Mouse (Mus musculus): ENCODE results near the gene Polrmt. TPM values are rescaled to one million over a fixed set of nuclear protein-coding genes. Genes with fewer than 3 reads are reported as not detected.

Polrmt gene
- 15.2 and 16.1 TPM in 2 replicates for polyA plus RNA-seq (2012; rRNA removed)

DNA sequence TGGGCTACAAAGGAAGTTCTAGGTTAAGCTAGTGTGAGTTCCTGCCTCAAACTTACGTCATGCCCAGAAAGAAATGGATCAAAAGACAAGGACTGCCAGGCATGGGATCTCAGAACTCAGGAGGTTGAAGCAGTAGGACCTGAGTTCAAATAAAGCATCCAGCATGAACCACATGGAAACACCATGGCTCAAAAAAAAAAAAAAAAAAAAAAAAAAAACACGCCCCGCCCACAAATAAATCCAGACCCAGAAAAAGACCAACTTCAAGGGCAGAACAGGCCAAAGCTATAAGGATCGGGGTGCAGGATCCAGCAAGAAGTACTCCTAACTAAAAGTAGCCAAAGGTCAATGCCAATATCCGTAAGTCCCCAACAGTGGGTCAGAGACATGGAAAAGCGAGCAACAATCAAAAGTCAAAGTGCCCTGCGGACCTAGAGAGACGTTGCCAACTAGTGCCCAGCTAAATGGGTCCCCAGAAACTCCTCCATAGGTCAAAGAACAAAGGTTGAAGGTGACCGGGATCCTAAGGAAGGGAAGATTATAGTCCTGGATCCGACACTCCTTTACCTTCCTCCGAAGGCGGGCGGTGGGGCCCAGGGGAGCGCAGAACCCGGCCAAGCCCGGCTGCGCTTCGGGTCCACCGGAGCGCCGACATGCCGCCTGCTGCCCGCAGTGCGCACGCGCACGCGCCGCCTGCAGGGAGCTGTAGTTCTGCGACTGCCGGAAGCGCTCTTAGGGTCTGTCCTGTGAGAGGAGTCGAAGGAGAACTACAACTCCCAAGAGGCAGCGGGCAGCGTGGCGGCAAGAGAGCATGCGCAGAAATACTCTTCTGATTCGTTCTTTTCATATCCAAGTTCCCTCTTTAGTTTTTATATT, at the start of gene Polrmt:
Gene Polrmt, minus strand, starts transcription at position 684 of the 876 bp plus-strand sequence.

DNA sequence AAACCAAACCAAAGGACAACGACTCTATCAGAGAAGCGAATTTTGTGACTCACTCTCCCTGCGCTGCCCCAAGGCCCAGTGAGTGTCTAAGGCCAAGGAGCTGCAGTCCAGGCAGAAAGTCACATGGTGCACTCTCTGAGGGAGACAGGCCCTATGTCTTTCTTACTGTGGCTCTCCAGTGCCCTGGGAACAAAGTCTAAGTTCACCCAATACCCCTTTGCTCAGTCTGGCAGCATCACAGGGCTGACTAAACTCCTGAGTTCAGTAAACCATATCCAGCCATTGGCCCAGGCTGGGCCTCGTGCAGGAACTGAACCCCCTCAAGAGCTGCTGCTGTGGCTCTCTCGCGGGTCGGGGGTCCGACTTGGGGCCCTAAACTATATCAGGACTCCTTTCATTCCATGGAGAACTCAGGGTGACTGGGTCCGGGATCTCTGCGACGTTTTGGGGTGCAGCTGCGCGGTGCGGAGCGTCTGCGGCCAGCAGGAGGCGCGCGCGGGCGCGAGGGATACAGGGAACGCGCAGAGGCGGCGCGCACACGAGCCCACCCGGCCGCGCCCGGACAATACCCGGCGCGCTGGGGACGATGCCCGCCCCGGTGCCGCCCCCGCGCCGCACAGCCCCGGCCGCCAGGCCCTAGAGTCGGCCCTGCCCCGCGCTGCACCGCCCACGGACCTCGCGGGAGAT, 46.8 kb upstream of the Polrmt start, which contains the start of gene Palm:
Gene Palm, plus strand, starts transcription at position 522 of the 687 bp plus-strand sequence.

DNA sequence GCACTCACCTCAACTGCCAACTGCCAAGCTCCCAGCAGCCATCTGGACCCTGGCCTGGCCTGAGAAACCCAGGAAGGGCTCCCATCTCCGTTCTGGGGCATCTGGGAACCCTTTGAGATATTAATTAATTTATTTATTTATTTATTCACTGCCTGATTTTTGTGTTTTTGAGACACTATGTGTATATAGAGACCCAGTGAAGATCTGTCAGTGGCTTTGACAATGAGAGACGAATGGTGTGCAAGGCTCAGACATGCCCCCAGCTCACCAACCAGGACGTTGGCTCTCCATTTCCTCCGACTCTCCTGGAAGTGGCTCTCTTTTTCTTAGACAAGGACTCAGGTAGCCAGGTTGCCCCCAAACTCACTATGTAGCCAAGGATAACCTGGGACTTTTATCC, 44.5 kb upstream of the Polrmt start, which contains the start of gene Prss57:
Gene Prss57, minus strand, starts transcription at position 101 of the 400 bp plus-strand sequence.

DNA sequence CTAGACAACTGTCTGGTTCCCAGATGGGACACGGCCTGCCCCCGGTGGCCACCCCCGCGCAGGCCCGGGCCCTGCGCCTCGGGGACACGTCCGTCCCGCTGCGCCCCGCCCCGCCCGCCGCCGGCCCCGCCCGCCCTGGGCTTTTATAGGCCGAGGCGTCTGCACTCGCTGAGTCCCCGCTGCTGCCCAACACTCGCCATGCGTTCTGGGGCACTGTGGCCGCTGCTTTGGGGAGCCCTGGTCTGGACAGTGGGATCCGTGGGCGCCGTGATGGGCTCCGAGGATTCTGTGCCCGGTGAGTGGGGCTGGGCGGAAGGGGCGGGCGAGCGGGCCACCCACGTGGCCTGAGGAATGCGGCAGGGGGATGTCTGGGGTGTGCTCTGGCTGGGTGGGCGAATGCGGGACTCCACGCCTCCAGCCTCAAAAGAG, 30.7 kb upstream of the Polrmt start, which contains the start of gene Fstl3:
Gene Fstl3, plus strand, starts transcription at position 170 of the 429 bp plus-strand sequence.

DNA sequence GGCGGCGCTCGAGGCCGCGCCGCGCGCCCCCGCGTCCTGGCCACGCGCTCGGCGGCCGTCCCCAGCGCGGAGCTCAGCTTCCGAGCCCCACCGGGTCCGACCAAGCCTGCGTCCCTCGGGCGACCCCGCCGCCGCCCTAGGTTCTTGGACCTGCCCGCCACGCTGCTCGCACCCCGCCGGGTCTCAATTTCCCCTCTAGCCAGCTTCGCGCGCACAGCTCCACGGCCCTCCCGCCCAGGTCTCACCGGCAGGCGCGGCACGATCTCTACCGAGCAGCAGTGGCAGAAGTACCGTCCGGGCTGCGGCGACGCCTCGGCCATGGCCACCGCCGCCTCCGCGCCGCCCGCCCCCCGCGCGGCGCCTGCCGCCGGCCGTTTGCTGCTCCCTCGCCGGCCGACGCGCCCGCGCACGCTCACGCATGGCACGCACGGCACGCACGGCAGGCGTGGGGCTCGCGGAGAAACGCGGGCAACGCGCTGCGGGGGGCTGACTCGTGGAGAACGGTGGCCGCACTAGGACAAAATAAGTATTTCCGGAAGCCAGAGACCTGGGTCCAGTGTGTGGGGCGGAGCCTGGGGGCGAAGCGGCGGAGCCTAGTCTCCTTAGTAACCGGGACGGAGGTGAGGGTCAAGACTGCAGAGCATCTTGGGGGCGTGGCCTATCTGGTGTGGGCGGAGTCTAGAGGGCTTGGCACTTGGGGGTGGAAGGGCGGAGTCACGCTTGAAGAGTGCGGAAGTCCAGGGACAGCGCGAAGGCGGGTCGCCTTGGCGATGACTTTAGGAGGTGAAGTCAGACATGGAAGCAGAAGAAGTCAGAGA, 20.3 kb upstream of the Polrmt start, which contains the start of gene Rnf126:
Gene Rnf126, minus strand, starts transcription at position 445 of the 818 bp plus-strand sequence.

DNA sequence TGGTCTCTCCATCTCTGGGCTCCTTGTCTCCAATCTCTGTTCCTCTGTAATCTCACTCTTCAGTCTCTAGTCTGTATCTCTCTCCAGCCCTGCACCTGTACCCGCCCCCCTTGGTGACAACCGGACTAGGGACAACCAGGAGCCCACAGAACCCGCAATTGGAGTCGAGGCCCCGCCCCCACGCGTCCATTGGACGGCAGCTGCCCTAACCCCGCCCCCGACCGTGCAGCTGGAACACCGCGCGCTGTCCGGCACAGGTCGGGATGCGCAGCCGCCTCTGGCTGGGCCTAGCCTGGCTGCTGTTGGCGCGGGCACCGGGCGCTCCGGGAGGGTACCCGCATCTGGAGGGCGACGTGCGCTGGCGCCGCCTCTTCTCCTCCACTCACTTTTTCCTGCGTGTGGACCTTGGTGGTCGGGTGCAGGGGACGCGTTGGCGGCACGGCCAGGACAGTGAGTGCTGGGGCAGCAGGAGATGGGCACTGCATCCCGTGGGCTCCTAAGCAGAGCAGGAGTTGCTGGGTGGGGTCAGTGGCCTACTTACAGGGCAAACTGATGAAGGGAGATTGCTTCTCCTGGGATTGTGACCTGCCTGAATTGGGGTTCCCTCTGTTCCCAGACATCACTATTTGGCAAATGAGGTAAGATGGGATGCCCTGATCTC, 8.6 kb upstream of the Polrmt start, which contains the start of gene Fgf22:
Gene Fgf22, plus strand, starts transcription at position 221 of the 661 bp plus-strand sequence.

DNA sequence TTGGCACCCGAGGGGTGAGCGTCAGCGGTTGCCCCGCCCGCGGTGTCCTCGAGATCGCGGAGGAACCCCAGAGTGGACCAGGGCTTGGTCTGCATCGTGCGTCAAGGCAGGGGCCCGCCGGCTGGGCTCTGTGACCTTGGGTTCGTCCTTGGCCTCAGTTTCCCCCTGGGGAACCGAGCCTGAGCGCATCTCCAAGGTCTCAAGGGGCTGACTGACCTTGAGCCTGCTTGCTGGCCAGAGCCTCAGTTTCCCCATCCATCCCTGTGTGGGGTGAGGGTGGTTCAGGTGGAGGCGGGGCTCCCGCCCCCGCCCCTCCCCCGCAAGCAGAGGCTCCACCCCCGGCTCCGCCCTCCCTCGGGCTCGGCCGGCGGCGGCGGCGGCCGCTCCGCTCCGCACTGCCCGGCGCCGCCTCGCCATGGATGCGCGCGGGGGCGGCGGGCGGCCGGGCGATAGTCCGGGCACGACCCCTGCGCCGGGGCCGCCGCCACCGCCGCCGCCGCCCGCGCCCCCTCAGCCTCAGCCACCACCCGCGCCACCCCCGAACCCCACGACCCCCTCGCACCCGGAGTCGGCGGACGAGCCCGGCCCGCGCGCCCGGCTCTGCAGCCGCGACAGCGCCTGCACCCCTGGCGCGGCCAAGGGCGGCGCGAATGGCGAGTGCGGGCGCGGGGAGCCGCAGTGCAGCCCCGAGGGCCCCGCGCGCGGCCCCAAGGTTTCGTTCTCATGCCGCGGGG, 30.0 kb downstream of the Polrmt start, which contains the start of gene Hcn2:
Gene Hcn2, plus strand, starts transcription at position 381 of the 734 bp plus-strand sequence.

DNA sequence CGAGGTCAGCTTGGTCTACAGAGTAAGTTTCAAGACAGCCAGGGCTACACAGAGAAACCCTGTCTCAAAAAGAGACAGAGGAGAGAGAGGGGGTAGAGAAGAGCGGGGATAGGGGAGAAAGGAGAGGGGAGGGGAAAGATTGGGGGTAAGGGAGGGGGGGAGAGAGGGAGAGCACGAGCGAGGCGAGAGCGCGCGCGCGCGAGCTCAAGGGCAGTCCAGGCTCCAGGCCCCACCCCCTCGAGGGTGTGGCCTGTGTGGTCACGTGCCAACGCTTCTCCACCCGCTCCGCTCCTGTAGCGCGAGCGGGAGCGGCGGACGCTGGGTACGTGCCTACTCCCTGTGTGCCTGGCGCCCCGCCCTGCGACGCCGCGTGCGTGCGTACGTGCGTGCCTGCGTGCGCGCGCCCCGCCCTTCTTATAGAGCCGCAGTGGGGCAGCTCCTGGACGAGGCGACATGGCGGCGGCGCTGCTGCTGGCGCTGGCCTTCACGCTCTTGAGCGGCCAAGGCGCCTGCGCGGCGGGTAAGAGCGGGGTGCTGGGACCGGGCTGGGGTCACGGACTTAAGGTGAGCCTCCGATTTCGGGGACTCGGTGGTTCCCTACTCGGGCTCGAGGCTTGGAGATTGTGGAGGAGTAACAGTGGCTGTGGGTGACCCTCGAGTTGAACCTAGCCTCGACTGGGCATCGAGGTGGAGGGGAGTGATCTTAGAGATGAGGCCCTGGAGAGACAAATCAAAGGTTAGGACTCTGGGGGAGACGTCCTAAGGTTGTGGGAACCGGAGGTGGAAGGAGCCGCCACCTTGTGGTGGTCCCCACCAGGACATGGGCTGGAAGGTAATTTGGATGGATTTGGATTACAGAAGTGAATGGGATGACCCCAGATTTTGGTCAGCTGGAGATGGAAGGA, 42.1 kb downstream of the Polrmt start, which contains the start of gene Bsg:
Gene Bsg, plus strand, starts transcription at position 427 of the 905 bp plus-strand sequence.

DNA sequence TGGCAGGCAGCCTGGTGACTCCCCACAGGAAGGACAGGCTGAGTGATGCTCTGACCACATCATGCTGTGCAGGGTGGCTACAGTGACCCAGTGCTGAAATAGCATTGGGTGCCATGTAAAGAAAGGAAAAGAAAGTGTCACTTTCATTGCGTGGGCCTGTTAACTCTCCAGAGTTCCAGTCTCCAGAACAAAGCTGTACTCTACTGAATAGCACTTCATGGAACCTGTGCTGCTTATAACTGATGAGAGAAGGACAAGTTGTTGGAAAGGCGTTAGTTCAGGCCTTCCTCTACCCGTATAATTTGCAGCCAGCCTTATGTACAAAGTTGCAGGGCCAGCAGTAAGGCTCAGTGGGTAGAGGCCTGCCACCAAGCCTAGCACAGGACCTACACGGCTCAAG, 57.7 kb downstream of the Polrmt start, which contains the start of gene Gzmm:
Gene Gzmm, plus strand, starts transcription at position 301 of the 400 bp plus-strand sequence.

Other genes starting within 250 kb of the Polrmt start
- gene Plpp2, start 212.8 kb downstream of the Polrmt start, polyA plus RNA-seq (2012; rRNA removed) = 7.6 and 11.0 TPM in 2 replicates
- 13.2 and 15.8 TPM in 2 replicates for gene Mier2, start 191.4 kb downstream of the Polrmt start, polyA plus RNA-seq (2012; rRNA removed)
- not detected in 2 replicates for gene Theg, start 159.2 kb downstream of the Polrmt start, polyA plus RNA-seq (2012; rRNA removed)
- 0.02 TPM in 2 replicates for gene C2cd4c, start 132.6 kb downstream of the Polrmt start, polyA plus RNA-seq (2012; rRNA removed)
- gene Shc2, start 108.7 kb downstream of the Polrmt start, polyA plus RNA-seq (2012; rRNA removed) = 0.12 and 0.34 TPM in 2 replicates
- gene Odf3l2, start 100.8 kb downstream of the Polrmt start, polyA plus RNA-seq (2012; rRNA removed) = not detected in 2 replicates
- 0.15 and 0.27 TPM in 2 replicates for gene Madcam1, start 82.0 kb downstream of the Polrmt start, polyA plus RNA-seq (2012; rRNA removed)
- 13.3 and 13.8 TPM in 2 replicates for gene Tpgs1, start 77.2 kb downstream of the Polrmt start, polyA plus RNA-seq (2012; rRNA removed)
- gene Cdc34, start 64.4 kb downstream of the Polrmt start, polyA plus RNA-seq (2012; rRNA removed) = 114 and 122 TPM in 2 replicates
- gene Gzmm, start 57.6 kb downstream of the Polrmt start, polyA plus RNA-seq (2012; rRNA removed) = 0.07 and 0.23 TPM in 2 replicates
- gene Bsg, start 42.1 kb downstream of the Polrmt start, polyA plus RNA-seq (2012; rRNA removed) = 516 and 611 TPM in 2 replicates
- gene Hcn2, start 29.9 kb downstream of the Polrmt start, polyA plus RNA-seq (2012; rRNA removed) = 0.07 and 0.08 TPM in 2 replicates
- not detected in 2 replicates for gene Fgf22, start 8.5 kb upstream of the Polrmt start, polyA plus RNA-seq (2012; rRNA removed)
- gene Rnf126, start 20.4 kb upstream of the Polrmt start, polyA plus RNA-seq (2012; rRNA removed) = 40.0 and 46.4 TPM in 2 replicates
- gene Fstl3, start 30.7 kb upstream of the Polrmt start, polyA plus RNA-seq (2012; rRNA removed) = 0.50 and 0.51 TPM in 2 replicates
- 1.9 and 3.0 TPM in 2 replicates for gene Prss57, start 44.4 kb upstream of the Polrmt start, polyA plus RNA-seq (2012; rRNA removed)
- 3.6 and 3.9 TPM in 2 replicates for gene Palm, start 47.0 kb upstream of the Polrmt start, polyA plus RNA-seq (2012; rRNA removed)
- 0.16 TPM in 2 replicates for gene Misp, start 74.4 kb upstream of the Polrmt start, polyA plus RNA-seq (2012; rRNA removed)
- gene Ptbp1, start 107.8 kb upstream of the Polrmt start, polyA plus RNA-seq (2012; rRNA removed) = 117 and 130 TPM in 2 replicates
- gene Prtn3, start 127.9 kb upstream of the Polrmt start, polyA plus RNA-seq (2012; rRNA removed) = 119 and 171 TPM in 2 replicates
- gene Plppr3, start 128.1 kb upstream of the Polrmt start, polyA plus RNA-seq (2012; rRNA removed) = 6.2 and 6.7 TPM in 2 replicates
- 36.8 and 63.1 TPM in 2 replicates for gene Elane, start 139.7 kb upstream of the Polrmt start, polyA plus RNA-seq (2012; rRNA removed)
- 0.03 TPM in 1 of 2 replicates, not detected in the other for gene Cfd, start 144.3 kb upstream of the Polrmt start, polyA plus RNA-seq (2012; rRNA removed)
- 11.7 and 12.4 TPM in 2 replicates for gene Med16, start 162.3 kb upstream of the Polrmt start, polyA plus RNA-seq (2012; rRNA removed)
- gene Gm26602, start 164.3 kb upstream of the Polrmt start, polyA plus RNA-seq (2012; rRNA removed) = not detected in 2 replicates
- 0.23 and 0.24 TPM in 2 replicates for gene Kiss1r, start 170.4 kb upstream of the Polrmt start, polyA plus RNA-seq (2012; rRNA removed)
- 28.2 and 33.7 TPM in 2 replicates for gene R3hdm4, start 174.6 kb upstream of the Polrmt start, polyA plus RNA-seq (2012; rRNA removed)
- 4.7 and 5.8 TPM in 2 replicates for gene Arid3a, start 180.5 kb upstream of the Polrmt start, polyA plus RNA-seq (2012; rRNA removed)
- gene Wdr18, start 213.6 kb upstream of the Polrmt start, polyA plus RNA-seq (2012; rRNA removed) = 22.7 and 23.6 TPM in 2 replicates
- gene Grin3b, start 224.1 kb upstream of the Polrmt start, polyA plus RNA-seq (2012; rRNA removed) = 0.02 and 0.05 TPM in 2 replicates
- gene Tmem259, start 237.7 kb upstream of the Polrmt start, polyA plus RNA-seq (2012; rRNA removed) = 49.9 and 57.6 TPM in 2 replicates
- gene Cnn2, start 242.0 kb upstream of the Polrmt start, polyA plus RNA-seq (2012; rRNA removed) = 13.6 and 16.7 TPM in 2 replicates
- gene Abca7, start 249.9 kb upstream of the Polrmt start, polyA plus RNA-seq (2012; rRNA removed) = 8.8 and 11.5 TPM in 2 replicates